8 mouse cellular contexts compared by ENCODE assay signal in genomic region chr2:32878396-32878795, GRCm38 (mm10). TPM values are rescaled to one million over a fixed set of nuclear protein-coding genes. Genes with fewer than 3 reads are reported as not detected.
A peak's percentile ranks its signal among the peaks of the same experiment; 100 is the strongest.
DNase-seq lines count a peak whose midpoint lies in the region; ATAC-seq and TF ChIP-seq lines count a peak whose summit lies in the region.

No protein-coding gene starts in this region.

- no peak for ATAC-seq in intestine, postnatal 0 days
- no peak for ATAC-seq in lung, embryonic 15.5 days (ENCODE audit: borderline replicate concordance, extremely low read depth, low FRiP score, low TSS enrichment)

- no peaks in the 10 kb centered on the region for H3K27me3 ChIP-seq in intestine, postnatal 0 days (replicated peaks; ENCODE audit: control insufficient read depth, insufficient read depth, low read length)
- H3K27me3 ChIP-seq in lung, embryonic 15.5 days, result no peaks in the 10 kb centered on the region

- no peaks in the 10 kb centered on the region for H3K9me3 ChIP-seq in intestine, postnatal 0 days (ENCODE audit: control insufficient read depth)
- no peaks in the 10 kb centered on the region for H3K9me3 ChIP-seq in lung, embryonic 15.5 days

- peaks cover 20% of the 10 kb centered on the region for H3K4me1 ChIP-seq in intestine, postnatal 0 days (replicated peaks; ENCODE audit: control insufficient read depth, insufficient read depth, low read length)
- peaks cover 81% of the 10 kb centered on the region for H3K4me1 ChIP-seq in lung, embryonic 15.5 days

- H3K4me2 ChIP-seq in intestine, postnatal 0 days (replicated peaks; ENCODE audit: low read depth), result peak overlapping the region; percentile 83
- H3K4me2 ChIP-seq in lung, embryonic 15.5 days, result peak overlapping the region; percentile 75

- no peak for TF ChIP-seq CTCF in intestine, postnatal 0 days (IDR thresholded peaks at IDR 0.05; ENCODE audit: low read depth)

- peak; percentile 46 for DNase-seq in urinary bladder, adult 2 months (ENCODE audit: low spot score)
- DNase-seq in urinary bladder, postnatal 10 days (ENCODE audit: low spot score), result no peak
- peak; percentile 68 to 71 for DNase-seq in urinary bladder, postnatal 36 days (ENCODE audit: low spot score in 2 of 2)
- DNase-seq in adrenal gland, adult 2 months, result no peak
- no peak for DNase-seq in retina, embryonic 14.5 days (ENCODE audit: low spot score)
- DNase-seq in cerebellum, postnatal 14 days, result no peak

- no peak overlapping the region; the same call in 1 of the 2 replicates for H3K9ac ChIP-seq in intestine, postnatal 0 days (ENCODE audit: low read depth, low read length)
- H3K9ac ChIP-seq in lung, embryonic 15.5 days, result peak overlapping the region; percentile 40

- no peaks in the 10 kb centered on the region for H3K36me3 ChIP-seq in intestine, postnatal 0 days (ENCODE audit: control insufficient read depth, insufficient read depth)
- no peaks in the 10 kb centered on the region for H3K36me3 ChIP-seq in lung, embryonic 15.5 days

- H3K4me3 ChIP-seq in intestine, postnatal 0 days (ENCODE audit: low read depth, low read length), result peak overlapping the region; percentile 78
- H3K4me3 ChIP-seq in lung, embryonic 15.5 days, result peak overlapping the region; percentile 83

- no peak overlapping the region; the same call in 1 of the 2 replicates for H3K27ac ChIP-seq in intestine, postnatal 0 days (ENCODE audit: low read depth, low read length)
- H3K27ac ChIP-seq in lung, embryonic 15.5 days, result peak overlapping the region; percentile 93

- WGBS in intestine, postnatal 0 days, result 59% methylated on average over 3 of the region's 3 CpGs
- WGBS in lung, embryonic 15.5 days, result 49% methylated on average over 3 of the region's 3 CpGs

RNA-seq across cellular contexts. Expression of gene Fam129b, which starts 2.5 kb away (rescaled TPM):
- polyA plus RNA-seq in urinary bladder, adult 2 months (2012; rRNA removed), result 99.6 and 102 TPM in 2 replicates
- polyA plus RNA-seq in intestine, postnatal 0 days (2015; fragmentation: Nextera tagmentation; extraction: Ambion mirVana), result 13.9 and 15.3 TPM in 2 replicates
- polyA plus RNA-seq in lung, embryonic 15.5 days (2015; fragmentation: Nextera tagmentation; extraction: Ambion mirVana), result 114 and 117 TPM in 2 replicates
- total RNA-seq in adrenal gland, adult 2 months (2021), result 10 to 100 TPM; 14.8 to 27.4 TPM
- 20.1 and 21.6 TPM in 2 replicates for polyA plus RNA-seq in adrenal gland, adult 2 months (2012; rRNA removed)

RNA-seq across cellular contexts. Expression of gene Stxbp1, which starts 31.4 kb away (rescaled TPM):
- 15.8 and 19.8 TPM in 2 replicates for polyA plus RNA-seq in urinary bladder, adult 2 months (2012; rRNA removed)
- polyA plus RNA-seq in intestine, postnatal 0 days (2015; fragmentation: Nextera tagmentation; extraction: Ambion mirVana), result 12.1 and 12.2 TPM in 2 replicates
- 21.0 and 22.3 TPM in 2 replicates for polyA plus RNA-seq in lung, embryonic 15.5 days (2015; fragmentation: Nextera tagmentation; extraction: Ambion mirVana)
- 10 to 100 TPM; 19.3 to 29.5 TPM for total RNA-seq in adrenal gland, adult 2 months (2021)
- 8.0 and 8.1 TPM in 2 replicates for polyA plus RNA-seq in adrenal gland, adult 2 months (2012; rRNA removed)

Comparison
In these comparisons a context has a peak if more than half of its experiments do, and no peak if none do; other contexts are left out.
1. DNase-seq: peak in urinary bladder, adult 2 months (single experiment) and urinary bladder, postnatal 36 days (2 of 2); none in urinary bladder, postnatal 10 days (single experiment), adrenal gland, adult 2 months (single experiment), retina, embryonic 14.5 days (single experiment) and cerebellum, postnatal 14 days (0 of 2).